Mouse (Mus musculus): ENCODE results near the gene Tbl1xr1.

GRCm38 (mm10) chr3:22076936-22077656 lies 644 bp downstream of the Tbl1xr1 start:
- TF ChIP-seq EP300 (IDR thresholded peaks at IDR 0.05; ENCODE audit: low read depth), result no peak
- TF ChIP-seq CTCF (IDR thresholded peaks at IDR 0.05; ENCODE audit: low read depth), result no peak

Data from liver, postnatal 0 days (tissue).